Mouse (Mus musculus): ENCODE data around the gene Amd1. TPM values are rescaled to one million over a fixed set of nuclear protein-coding genes. Genes with fewer than 3 reads are reported as not detected.

Gene Amd1
- total and polyA plus RNA-seq, 3 experiments: 81.2 to 102 TPM; not detected in 1

DNA sequence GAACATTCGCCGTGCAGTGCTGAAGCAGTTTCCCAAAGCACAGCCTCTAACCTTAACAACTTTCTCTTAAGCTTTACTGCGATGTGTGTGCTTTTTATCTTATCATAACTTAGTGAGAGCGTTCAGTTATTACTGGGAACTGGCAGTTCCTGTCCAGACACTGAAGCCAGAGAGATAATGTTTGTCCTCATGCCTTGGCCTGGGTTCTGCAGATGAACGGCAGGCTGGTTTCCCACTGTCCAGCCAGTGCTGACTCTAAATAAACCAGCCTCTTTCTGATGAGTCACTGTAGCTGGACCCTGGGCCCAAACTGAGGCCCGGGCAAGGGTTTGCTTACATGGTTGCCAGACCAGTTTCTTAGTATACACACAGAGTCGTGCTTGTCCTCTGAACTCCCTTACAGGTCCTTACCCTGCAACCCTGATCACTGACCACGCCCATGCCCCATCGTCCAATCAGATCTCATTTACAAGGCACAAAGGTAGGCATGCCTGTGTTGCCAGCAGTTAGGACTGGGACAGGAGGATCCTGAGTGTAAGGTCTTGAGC lies 26.1 kb upstream of the Amd1 start (continued):
- TF ChIP-seq GABPA (IDR thresholded peaks at IDR 0.05; ENCODE audit: low read depth, low read length) (no peak), ZC3H11A (IDR thresholded peaks at IDR 0.05; ENCODE audit: low read depth, low read length) (no peak), POLR2AphosphoS2 (IDR thresholded peaks at IDR 0.05; ENCODE audit: low read length) (no peak), UBTF (IDR thresholded peaks at IDR 0.05; ENCODE audit: borderline replicate concordance, insufficient read depth, low read depth, low read length) (no peak), KAT2A (conservative IDR thresholded peaks at IDR 0.05; ENCODE audit: low read depth, low read length) (no peak), POLR2A (IDR thresholded peaks at IDR 0.05; ENCODE audit: control insufficient read depth in 1 of 2, insufficient read depth in 1 of 2, low read depth in 1 of 2, low read length in 2 of 2, poor library complexity in 1 of 2) (peak in 1 of 2 experiments; percentile 62; a peak in 1 of 4 replicates), SMC3 (IDR thresholded peaks at IDR 0.05; ENCODE audit: low read depth, low read length) (no peak), MXI1 (IDR thresholded peaks at IDR 0.05; ENCODE audit: low read depth, low read length) (peak; percentile 39), USF2 (IDR thresholded peaks at IDR 0.05; ENCODE audit: borderline replicate concordance in 1 of 2, insufficient read depth in 1 of 2, low read depth in 1 of 2, low read length in 2 of 2) (no peak), USF1 (IDR thresholded peaks at IDR 0.05; ENCODE audit: low read depth, low read length) (0 out of 2 replicates have a peak, but pooled peaks have one; percentile 18), JUND (IDR thresholded peaks at IDR 0.05; ENCODE audit: low read depth, low read length) (0 out of 2 replicates have a peak, but pooled peaks have one; percentile 53), CHD1 (IDR thresholded peaks at IDR 0.05; ENCODE audit: low read depth, low read length) (no peak), TCF12 (IDR thresholded peaks at IDR 0.05; ENCODE audit: low read depth, low read length) (peak; percentile 89), RAD21 (IDR thresholded peaks at IDR 0.05; ENCODE audit: low read depth, low read length) (no peak), MYB (IDR thresholded peaks at IDR 0.05; ENCODE audit: low read depth, low read length) (peak; percentile 92), RCOR1 (IDR thresholded peaks at IDR 0.05; ENCODE audit: low read depth, low read length) (peak; percentile 50; the same call in 1 of the 2 replicates), BHLHE40 (IDR thresholded peaks at IDR 0.05; ENCODE audit: borderline replicate concordance, low read depth, low read length) (peak; percentile 25; the same call in 1 of the 2 replicates), SIN3A (IDR thresholded peaks at IDR 0.05; ENCODE audit: low read length) (peak; percentile 82)

DNA sequence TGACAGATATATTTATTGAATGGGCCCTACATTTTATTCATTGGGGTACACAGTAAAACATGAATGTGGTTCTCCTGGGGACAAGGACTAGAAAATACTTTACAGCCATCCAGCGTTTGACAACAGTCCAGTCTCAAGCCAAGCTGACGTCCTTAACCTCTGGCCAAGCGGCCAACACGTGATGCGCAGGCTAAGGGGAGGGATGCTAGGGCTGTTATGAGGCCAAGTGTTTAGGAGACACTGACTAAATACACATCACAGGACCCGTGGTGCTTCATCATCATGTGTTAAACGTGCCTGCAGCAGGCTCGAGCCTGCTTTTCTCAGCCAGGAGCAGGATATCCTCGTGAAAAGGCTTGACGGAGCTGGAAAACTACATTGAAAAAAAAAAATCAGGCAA lies 18.3 kb upstream of the Amd1 start:
- Histone ChIP-seq H3K27ac (ENCODE audit: control insufficient read depth, low read depth, low read length) (no peak overlapping the region), H3K27me3 (ENCODE audit: control insufficient read depth in 1 of 2, insufficient read depth in 2 of 2, low read length in 2 of 2) (no peaks in the 10 kb centered on the region), H3K79me2 (ENCODE audit: control insufficient read depth, insufficient read depth, low read length, poor library complexity) (no peaks in the 10 kb centered on the region), H3K4me3 (ENCODE audit: control insufficient read depth in 1 of 2, insufficient read depth in 1 of 2, low read depth in 2 of 2, low read length in 2 of 2) (no peak overlapping the region), H3K9ac (ENCODE audit: control insufficient read depth, low read depth, low read length, poor library complexity, severe bottlenecking) (no peak overlapping the region), H3K36me3 (ENCODE audit: control insufficient read depth in 1 of 2, insufficient read depth in 2 of 2, low read length in 2 of 2) (no peaks in the 10 kb centered on the region), H3K9me3 (replicated peaks; ENCODE audit: insufficient read depth, low read length) (no peaks in the 10 kb centered on the region), H3K4me1 (ENCODE audit: control insufficient read depth in 1 of 2, insufficient read depth in 2 of 2, low read length in 2 of 2) (no peaks in the 10 kb centered on the region)
- DNase-seq (ENCODE audit: low read depth, low spot score): no peak
- no peak for TF ChIP-seq JUND (IDR thresholded peaks at IDR 0.05; ENCODE audit: low read depth, low read length)

All from MEL (cell line).